Mouse (Mus musculus) hindbrain, embryonic 14.5 days (tissue): Measurements from ENCODE around the gene Chst10. TPM values are rescaled to one million over a fixed set of nuclear protein-coding genes. Genes with fewer than 3 reads are reported as not detected.

ENCODE experiments used
- ATAC-seq: fragments of 200-750 bp; cut with Nextera tagmentation; 2 replicates; pipeline ENCODE4 v1.8.0; 2017; ENCODE audit warnings: moderate number of reproducible peaks, mild to moderate bottlenecking, moderate TSS enrichment, moderate library complexity; ENCODE audit not compliant: low FRiP score
- DNase-seq: peaks from one replicate; pipeline ENCODE4 v3.0.0-alpha.2; 2015; ENCODE audit warnings: low spot score
- H3K27ac ChIP-seq: fragments of 300-500 bp; sonication (generic); 2 replicates; pipeline ENCODE4 v1.5.1; 2014; ENCODE audit warnings: mild to moderate bottlenecking, moderate library complexity
- H3K27me3 ChIP-seq: fragments of 300-500 bp; sonication (generic); 2 replicates; pipeline ENCODE4 v1.6.1; 2014; ENCODE audit warnings: mild to moderate bottlenecking, low read length, mixed read lengths; ENCODE audit not compliant: control insufficient read depth, insufficient read depth
- H3K36me3 ChIP-seq: fragments of 300-500 bp; sonication (generic); replicated peaks from 2 replicates; pipeline ENCODE4 v1.6.1; 2014; ENCODE audit not compliant: control insufficient read depth, insufficient read depth
- H3K4me1 ChIP-seq: fragments of 300-500 bp; sonication (generic); replicated peaks from 2 replicates; pipeline ENCODE4 v1.6.1; 2014; ENCODE audit warnings: antibody characterized with exemption, low read length, mixed read lengths; ENCODE audit not compliant: control insufficient read depth, insufficient read depth
- H3K4me2 ChIP-seq: fragments of 300-500 bp; sonication (generic); replicated peaks from 2 replicates; pipeline ENCODE4 v1.6.1; 2014; ENCODE audit warnings: mild to moderate bottlenecking, moderate library complexity
- H3K4me3 ChIP-seq: fragments of 300-500 bp; sonication (generic); replicated peaks from 2 replicates; pipeline ENCODE4 v1.5.1; 2014; ENCODE audit warnings: mild to moderate bottlenecking, low read length
- H3K9ac ChIP-seq: fragments of 300-500 bp; sonication (generic); 2 replicates; pipeline ENCODE4 v1.6.1; 2014
- H3K9me3 ChIP-seq: fragments of 300-500 bp; sonication (generic); 2 replicates; pipeline ENCODE4 v1.6.1; 2016; ENCODE audit warnings: low read length; ENCODE audit not compliant: control insufficient read depth
- WGBS: fragments of 180-500 bp; shearing (Covaris S2); extraction: QIAGEN DNeasy Blood & Tissue Kit; methylation state at CpG from one replicate; pipeline ENCODE4 v1.1.7; 2014; 5-methylcytosine and 5-hydroxymethylcytosine counted together
- polyA plus RNA-seq: library from polyadenylated mRNA; unstranded; fragments of >200 nt; fragmentation: Nextera tagmentation; extraction: Ambion mirVana; gene quantifications from 2 replicates; pipeline ENCODE4 v1.2.1, GENCODE M21; 2014

The Chst10 gene
- polyA plus RNA-seq, 1 experiment from 2014 or later, result 63.1 TPM

DNA sequence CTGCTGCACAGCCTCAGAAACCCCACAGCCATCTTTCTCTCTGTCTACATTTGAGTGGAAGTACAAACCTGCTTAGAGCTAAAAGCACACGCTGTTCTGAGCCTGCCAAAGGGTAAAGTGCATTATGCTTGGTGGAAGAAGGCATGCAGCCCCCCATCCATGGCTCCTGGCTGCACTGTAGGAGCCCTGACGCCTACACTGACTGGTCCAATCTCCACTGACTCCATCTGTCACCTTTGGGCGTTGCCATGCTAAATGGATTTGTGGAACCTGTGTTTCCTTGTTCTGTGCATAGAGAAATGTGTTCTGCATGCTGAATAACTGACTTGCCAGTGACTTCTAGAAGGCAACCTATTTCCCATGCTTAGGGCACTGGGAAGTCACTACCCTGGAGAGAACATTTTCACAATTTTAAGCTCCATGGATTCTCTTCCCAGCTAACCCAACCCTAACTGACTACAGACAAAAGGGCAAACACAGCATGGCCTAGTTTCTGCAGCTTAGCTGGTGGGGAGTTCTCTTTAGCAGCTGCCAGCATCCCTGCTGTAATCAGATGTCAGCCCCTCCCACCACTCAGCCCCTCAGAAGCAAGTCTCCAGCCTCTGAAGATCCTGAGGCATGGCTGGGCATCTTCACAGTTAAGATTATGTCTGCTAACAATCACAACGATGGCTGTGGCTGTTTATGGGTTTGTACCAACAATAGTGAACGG lies 21.1 kb downstream of the Chst10 start:
- Histone ChIP-seq H3K4me3 (no peak overlapping the region), H3K9me3 (no peaks in the 10 kb centered on the region), H3K27ac (peak overlapping the region; percentile 35), H3K36me3 (peaks cover 47% of the 10 kb centered on the region), H3K27me3 (no peaks in the 10 kb centered on the region), H3K4me2 (no peak overlapping the region), H3K9ac (no peak overlapping the region), H3K4me1 (no peaks in the 10 kb centered on the region)
- 37% methylated on average over 5 of the region's 5 CpGs for WGBS
- DNase-seq (no peak), ATAC-seq (no peak)

DNA sequence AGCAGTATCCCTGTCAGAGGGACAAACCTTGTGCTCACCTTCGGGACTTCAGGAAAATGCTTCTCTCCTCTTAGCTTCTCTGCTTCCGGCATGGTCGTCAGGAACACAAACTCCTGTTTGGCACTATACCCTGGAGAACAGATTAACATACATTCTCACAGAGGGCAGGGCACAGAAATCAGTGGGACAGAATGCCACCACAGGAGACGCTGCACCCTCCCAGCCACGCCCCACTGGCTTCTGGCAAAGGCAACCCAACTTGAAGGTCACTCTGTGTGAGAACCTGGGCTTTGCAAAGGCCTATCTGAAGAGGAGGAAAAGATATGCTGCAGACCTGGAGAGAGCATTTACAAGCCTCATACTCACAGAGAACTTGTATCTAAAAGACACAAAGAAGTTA lies 24.1 kb downstream of the Chst10 start:
- H3K4me3 ChIP-seq, result no peak overlapping the region
- no peak overlapping the region for H3K4me2 ChIP-seq
- H3K4me1 ChIP-seq, result no peaks in the 10 kb centered on the region
- DNase-seq, result no peak
- WGBS, result 89% methylated on average over 5 of the region's 5 CpGs
- H3K27me3 ChIP-seq, result no peaks in the 10 kb centered on the region
- ATAC-seq, result no peak
- no peak overlapping the region for H3K9ac ChIP-seq
- H3K27ac ChIP-seq, result no peak overlapping the region
- H3K9me3 ChIP-seq, result no peaks in the 10 kb centered on the region
- peaks cover 63% of the 10 kb centered on the region for H3K36me3 ChIP-seq

DNA sequence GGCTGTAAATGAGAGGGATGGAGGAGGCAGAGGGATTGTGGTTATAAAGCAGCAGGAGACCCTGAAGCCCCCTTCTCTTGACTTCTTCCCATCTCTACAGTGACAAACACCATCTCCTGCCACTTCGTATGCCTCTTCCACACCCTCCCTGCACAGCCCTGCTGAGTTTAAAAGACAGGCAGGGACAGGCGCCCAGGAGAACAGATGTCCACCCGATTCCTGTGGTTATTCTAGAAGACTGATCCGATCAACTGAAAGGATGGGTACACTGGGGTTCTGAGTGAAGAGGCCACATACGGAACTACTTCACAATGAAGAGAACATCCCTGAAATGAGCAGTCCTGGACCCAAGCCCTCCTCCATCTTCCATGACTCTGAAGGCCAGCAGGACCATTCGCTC lies 26.1 kb downstream of the Chst10 start:
- WGBS, result 90% methylated on average over 6 of the region's 6 CpGs
- no peak overlapping the region for H3K4me3 ChIP-seq
- H3K27me3 ChIP-seq, result no peaks in the 10 kb centered on the region
- no peak overlapping the region for H3K9ac ChIP-seq
- H3K36me3 ChIP-seq, result peaks cover 81% of the 10 kb centered on the region
- no peak overlapping the region for H3K4me2 ChIP-seq
- no peaks in the 10 kb centered on the region for H3K4me1 ChIP-seq
- H3K9me3 ChIP-seq, result no peaks in the 10 kb centered on the region
- no peak for DNase-seq
- no peak overlapping the region for H3K27ac ChIP-seq
- no peak for ATAC-seq

DNA sequence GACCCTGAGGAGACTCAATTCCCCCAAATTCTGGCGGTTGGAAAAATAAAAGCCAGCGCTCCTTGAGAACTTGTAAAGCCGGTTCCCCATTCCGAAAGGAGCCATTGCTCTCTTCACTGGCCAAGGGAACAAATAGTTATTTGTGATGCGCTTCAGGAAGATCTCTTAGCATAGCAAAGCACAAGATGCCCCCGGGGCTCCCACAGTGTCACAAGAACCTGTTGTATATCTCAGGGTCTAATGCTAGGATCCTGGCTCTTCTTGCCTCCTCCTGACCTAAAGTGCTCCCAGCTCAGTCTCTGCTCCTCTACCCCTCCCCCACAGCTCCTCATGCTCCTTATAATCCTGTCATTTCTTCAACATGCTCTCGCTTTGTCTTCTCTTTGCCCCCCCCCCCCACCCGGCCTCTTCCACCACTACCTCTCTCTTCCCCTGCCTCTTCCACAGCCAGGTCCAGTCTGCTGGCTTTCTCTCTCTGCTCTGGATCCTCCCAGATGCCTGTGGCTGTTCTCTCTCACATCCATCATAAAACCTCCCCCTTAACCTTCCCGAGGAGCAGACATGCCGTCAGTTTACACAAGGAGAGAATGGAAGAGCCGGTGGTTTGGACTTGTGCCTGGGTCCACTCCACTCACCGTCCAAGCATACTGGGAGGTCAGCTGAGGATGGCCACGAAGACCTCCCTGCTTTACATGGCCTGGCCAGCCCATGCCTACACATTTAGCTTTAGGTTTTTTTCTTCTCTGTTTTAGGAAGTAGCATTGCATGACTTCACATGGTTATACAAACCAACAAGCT lies 28.4 kb downstream of the Chst10 start:
- no peak overlapping the region for H3K27ac ChIP-seq
- no peaks in the 10 kb centered on the region for H3K27me3 ChIP-seq
- ATAC-seq (no peak), DNase-seq (no peak)
- no peak overlapping the region for H3K4me3 ChIP-seq
- H3K9ac ChIP-seq, result no peak overlapping the region
- H3K4me2 ChIP-seq, result no peak overlapping the region
- peaks cover 86% of the 10 kb centered on the region for H3K36me3 ChIP-seq
- H3K4me1 ChIP-seq, result no peaks in the 10 kb centered on the region
- WGBS, result 60% methylated on average over 13 of the region's 13 CpGs
- no peaks in the 10 kb centered on the region for H3K9me3 ChIP-seq

DNA sequence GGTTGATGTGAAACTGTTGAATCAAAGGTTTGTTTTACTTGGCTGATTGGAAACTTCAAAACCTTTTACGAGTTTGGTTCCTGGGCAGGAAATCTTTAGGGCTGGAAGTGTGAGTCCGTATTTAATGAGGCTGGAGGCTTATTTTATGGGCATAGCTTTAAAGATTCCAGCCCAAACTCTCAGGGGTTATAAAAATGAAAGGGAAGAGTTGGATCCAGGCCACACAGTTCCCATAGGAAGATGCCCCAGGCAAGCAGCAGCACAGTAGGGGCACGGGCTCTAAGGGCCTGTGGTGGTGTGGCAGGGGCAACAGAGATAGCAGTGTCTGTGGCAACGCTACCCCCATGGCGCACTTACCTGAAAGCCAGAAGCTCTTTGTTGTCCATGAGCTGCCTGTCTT lies 31.7 kb downstream of the Chst10 start:
- Histone ChIP-seq H3K4me2 (no peak overlapping the region), H3K27ac (no peak overlapping the region), H3K9me3 (no peaks in the 10 kb centered on the region), H3K27me3 (no peaks in the 10 kb centered on the region), H3K9ac (no peak overlapping the region), H3K36me3 (peaks cover 72% of the 10 kb centered on the region), H3K4me3 (no peak overlapping the region), H3K4me1 (no peaks in the 10 kb centered on the region)
- WGBS, result 90% methylated on average over 5 of the region's 5 CpGs
- ATAC-seq (no peak), DNase-seq (no peak)

DNA sequence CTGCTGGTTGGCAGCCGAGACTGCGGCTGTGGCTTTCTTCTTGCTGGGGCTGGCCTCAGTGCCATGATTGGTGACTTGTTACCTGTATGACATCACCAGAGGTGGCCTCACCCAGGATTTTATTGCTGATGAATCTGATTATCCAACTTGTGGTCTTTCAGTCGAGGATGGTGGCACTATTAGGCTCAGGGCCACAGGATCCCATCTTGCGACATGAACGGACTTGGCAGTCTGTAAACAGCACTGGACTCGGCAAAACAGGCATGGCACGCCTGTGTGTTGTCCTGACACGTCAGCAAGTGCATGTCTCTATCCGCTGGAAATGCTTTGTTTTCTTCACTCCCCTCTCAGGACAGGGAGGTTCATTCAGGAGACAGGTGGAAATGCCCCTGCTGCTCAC lies 33.6 kb downstream of the Chst10 start:
- no peaks in the 10 kb centered on the region for H3K27me3 ChIP-seq
- no peak overlapping the region for H3K4me3 ChIP-seq
- no peak for DNase-seq
- no peaks in the 10 kb centered on the region for H3K4me1 ChIP-seq
- H3K4me2 ChIP-seq, result no peak overlapping the region
- H3K27ac ChIP-seq, result no peak overlapping the region
- no peaks in the 10 kb centered on the region for H3K9me3 ChIP-seq
- peaks cover 59% of the 10 kb centered on the region for H3K36me3 ChIP-seq
- WGBS, result 83% methylated on average over 9 of the region's 9 CpGs
- no peak for ATAC-seq
- H3K9ac ChIP-seq, result no peak overlapping the region

DNA sequence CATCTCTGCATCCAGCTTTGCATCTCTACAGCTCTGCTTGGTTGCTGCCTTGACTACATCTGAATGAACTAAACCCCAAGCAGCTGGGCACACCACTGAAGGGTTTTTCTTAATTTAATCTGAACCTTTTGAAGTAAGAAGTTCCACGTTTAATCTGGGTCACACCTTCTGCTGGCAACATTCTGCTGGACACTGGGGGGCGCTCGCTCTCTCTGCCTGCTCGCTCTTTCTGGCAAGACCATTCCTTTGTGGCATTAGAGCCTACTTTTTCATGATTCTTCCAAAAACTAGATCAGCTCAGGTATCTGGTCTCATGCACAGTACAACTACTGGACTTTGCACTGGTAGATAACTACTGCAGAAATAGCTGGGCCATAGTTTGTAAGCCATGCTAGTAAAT lies 35.7 kb downstream of the Chst10 start:
- H3K9me3 ChIP-seq, result no peaks in the 10 kb centered on the region
- DNase-seq (no peak), ATAC-seq (no peak)
- H3K27ac ChIP-seq, result no peak overlapping the region
- H3K27me3 ChIP-seq, result no peaks in the 10 kb centered on the region
- 16% methylated on average over 4 of the region's 4 CpGs for WGBS
- H3K4me1 ChIP-seq, result no peaks in the 10 kb centered on the region
- H3K9ac ChIP-seq, result no peak overlapping the region
- no peak overlapping the region for H3K4me3 ChIP-seq
- no peak overlapping the region for H3K4me2 ChIP-seq
- H3K36me3 ChIP-seq, result peaks cover 41% of the 10 kb centered on the region

DNA sequence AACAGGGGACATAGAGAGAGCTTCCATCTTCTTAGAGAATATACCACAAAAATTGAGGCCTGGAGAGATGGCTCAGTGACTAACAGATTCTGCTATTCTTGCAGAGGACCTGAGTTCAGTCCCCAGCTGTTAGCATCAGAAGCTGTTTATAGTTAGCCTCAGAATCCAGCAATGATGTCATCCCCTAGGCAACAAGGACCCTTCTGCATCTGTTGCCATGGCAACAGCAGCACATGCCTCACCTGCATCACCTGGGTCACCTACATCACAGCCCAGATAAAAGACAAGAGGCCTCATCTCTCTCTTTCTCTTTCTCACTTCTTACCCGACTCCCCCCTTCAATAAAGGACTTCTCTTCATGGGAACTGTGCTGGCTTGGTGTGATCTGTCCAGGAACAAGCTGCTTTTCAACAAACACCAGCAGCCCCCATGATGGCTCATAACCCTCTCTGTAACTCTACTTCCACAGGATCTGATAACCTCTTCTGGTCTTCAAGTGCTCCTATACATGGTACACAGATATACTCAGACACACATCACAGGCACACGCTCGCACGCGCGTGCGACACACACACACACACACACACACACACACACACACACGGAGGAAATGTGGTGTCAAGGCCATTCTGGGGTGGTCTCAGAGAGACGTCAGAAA lies 37.0 kb downstream of the Chst10 start:
- Histone ChIP-seq H3K4me2 (no peak overlapping the region), H3K9me3 (no peaks in the 10 kb centered on the region), H3K9ac (no peak overlapping the region), H3K4me1 (no peaks in the 10 kb centered on the region), H3K27ac (no peak overlapping the region), H3K36me3 (peaks cover 31% of the 10 kb centered on the region), H3K4me3 (no peak overlapping the region), H3K27me3 (no peaks in the 10 kb centered on the region)
- no peak for DNase-seq
- WGBS, result 89% methylated on average over 9 of the region's 9 CpGs
- no peak for ATAC-seq

DNA sequence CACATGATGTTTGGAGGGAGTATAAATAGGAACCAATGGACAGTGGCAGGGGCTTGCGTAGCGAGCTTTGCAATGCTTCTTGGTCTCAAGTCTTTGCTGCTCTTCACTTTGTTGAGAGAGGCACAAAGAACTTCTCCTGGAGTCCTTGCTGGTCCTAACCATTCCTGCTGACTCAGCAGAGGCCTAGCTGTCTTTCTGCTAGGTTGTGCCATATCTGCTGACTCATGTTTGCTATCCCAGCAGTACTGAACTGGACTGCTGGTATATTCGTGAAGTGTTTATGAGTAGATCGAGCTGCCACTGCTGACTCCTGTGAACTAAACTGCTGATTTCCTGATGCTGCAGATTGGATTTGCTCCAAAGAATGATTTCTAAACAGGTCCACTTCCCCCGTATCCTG lies 37.8 kb downstream of the Chst10 start:
- Histone ChIP-seq H3K4me3 (no peak overlapping the region), H3K9me3 (no peaks in the 10 kb centered on the region), H3K9ac (no peak overlapping the region), H3K27ac (no peak overlapping the region), H3K4me1 (no peaks in the 10 kb centered on the region), H3K27me3 (no peaks in the 10 kb centered on the region), H3K36me3 (peaks cover 23% of the 10 kb centered on the region), H3K4me2 (no peak overlapping the region)
- 85% methylated on average over 5 of the region's 5 CpGs for WGBS
- no peak for ATAC-seq
- DNase-seq, result no peak
